Mouse (Mus musculus) G1E (cell line): ENCODE data around the gene Eaf1.

Experiments
- CTCF ChIP-seq: IDR thresholded peaks from 2 replicates; pipeline ENCODE4 v1.5.1; 2012; ENCODE audit warnings: low read depth, low read length, inconsistent platforms, mixed read lengths
- GATA1 ChIP-seq: IDR thresholded peaks from 2 replicates; pipeline ENCODE4 v1.6.1; 2012; ENCODE audit warnings: borderline replicate concordance, low read length, inconsistent platforms, mixed read lengths
- GATA2 ChIP-seq: IDR thresholded peaks from 2 replicates; pipeline ENCODE4 v1.6.1; 2012; ENCODE audit warnings: low read depth, low read length, inconsistent platforms, borderline replicate concordance
- TAL1 ChIP-seq: conservative IDR thresholded peaks from 2 replicates; pipeline ENCODE4 v1.6.1; 2012; ENCODE audit warnings: low read depth, low read length, inconsistent platforms, mixed read lengths

GRCm38 (mm10) chr14:31531506-31532148 lies 37.4 kb downstream of the Eaf1 start:
- TF ChIP-seq CTCF (no peak), GATA2 (no peak), TAL1 (no peak), GATA1 (no peak)
